Mouse (Mus musculus) spleen, embryonic (tissue): Measurements from ENCODE around the gene Ndufv3.

ENCODE experiments used
- CTCF ChIA-PET: fragments of 350-600 bp; sonication (Branson Sonifier 250); formaldehyde crosslinking; loops from one replicate; lab custom pipeline; 2022; lab: Charles Lee

Ndufv3 gene

GRCm38 (mm10) chr17:31519946-31520838 is at the start of gene Ndufv3, which contains the start of gene Wdr4:
TSS of gene Ndufv3 (plus strand) at chr17:31520115.
TSS of gene Wdr4 (minus strand) at chr17:31519980.
- CTCF ChIA-PET, result interaction anchor here (0.6 kb wide), 1 partner anchor 11 kb away, joined by 11 read pairs; no protein-coding TSS in a partner anchor

DNA sequence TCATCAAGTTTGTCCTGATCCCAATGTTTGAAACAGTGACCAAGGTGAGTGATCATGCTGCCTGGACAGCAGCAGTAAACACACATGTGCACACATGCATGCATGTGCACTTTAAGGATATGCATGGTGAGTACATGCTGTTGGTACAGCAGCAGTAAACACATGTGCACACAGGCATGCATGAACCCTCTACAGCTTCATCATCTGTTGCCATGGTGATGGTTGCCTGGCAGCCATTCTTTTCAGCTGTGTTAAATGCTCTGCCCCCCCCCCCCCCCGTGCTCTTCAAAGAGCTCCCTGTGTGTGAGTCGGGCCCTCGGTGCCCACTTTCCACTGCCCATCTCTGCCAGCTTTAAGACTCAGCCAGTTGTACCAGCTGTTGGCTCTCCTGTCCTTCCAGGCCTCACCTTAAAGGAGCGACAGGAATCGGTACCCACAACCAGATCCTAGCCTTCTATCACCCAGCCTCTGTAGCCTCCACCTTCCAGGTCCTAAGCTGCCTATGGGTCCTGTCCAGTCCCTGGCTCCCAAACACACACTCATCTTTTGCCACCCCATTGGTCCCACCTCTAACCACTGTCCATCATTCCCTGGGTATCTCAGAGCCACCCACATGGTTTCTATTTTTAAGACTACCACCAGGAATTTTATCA is 49.0 kb upstream of the Ndufv3 start:
- CTCF ChIA-PET, result no interaction called here

DNA sequence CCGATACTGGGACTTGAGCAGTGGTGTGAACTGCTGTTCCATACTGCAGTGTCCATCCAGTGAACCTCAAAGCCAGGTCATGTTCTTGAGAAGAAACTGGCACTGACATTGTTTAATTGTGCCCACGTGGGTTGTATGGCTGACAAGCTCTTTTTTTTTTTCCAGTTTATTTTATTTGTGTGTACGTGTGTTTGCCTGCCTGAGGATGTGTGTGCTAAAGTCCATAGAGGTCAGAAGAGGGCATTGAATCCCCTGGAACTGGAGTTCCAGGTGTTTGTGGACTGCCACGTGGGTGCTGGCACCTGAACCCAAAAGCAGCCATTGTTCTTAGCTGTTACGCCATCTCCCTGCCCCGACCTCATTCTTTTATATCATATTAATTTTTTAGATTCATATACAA is 45.5 kb upstream of the Ndufv3 start:
- CTCF ChIA-PET, result no interaction called here

DNA sequence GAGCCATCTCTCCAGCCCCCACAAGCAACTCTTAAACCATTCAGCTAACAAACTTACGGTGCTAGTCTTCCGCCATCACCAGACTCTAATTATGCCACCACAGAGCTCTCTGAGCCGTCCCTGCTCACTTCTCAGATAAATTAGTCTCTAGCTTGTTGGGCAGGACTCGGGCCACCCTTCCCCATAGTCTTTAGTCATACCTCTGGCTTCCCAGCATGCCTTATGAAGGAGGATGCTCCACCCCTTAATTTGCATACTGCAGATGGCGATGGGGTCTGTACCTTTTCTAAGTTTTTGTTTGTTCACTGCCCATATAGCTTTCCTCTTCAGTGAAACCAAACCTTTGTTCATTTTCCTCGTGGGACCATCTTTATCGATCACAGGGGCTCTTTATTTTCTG is 41.3 kb upstream of the Ndufv3 start:
- CTCF ChIA-PET, result no interaction called here

- CTCF ChIA-PET, result no interaction called here
Measured at GRCm38 (mm10) chr17:31479108-31479844, 40.6 kb upstream of the Ndufv3 start.

DNA sequence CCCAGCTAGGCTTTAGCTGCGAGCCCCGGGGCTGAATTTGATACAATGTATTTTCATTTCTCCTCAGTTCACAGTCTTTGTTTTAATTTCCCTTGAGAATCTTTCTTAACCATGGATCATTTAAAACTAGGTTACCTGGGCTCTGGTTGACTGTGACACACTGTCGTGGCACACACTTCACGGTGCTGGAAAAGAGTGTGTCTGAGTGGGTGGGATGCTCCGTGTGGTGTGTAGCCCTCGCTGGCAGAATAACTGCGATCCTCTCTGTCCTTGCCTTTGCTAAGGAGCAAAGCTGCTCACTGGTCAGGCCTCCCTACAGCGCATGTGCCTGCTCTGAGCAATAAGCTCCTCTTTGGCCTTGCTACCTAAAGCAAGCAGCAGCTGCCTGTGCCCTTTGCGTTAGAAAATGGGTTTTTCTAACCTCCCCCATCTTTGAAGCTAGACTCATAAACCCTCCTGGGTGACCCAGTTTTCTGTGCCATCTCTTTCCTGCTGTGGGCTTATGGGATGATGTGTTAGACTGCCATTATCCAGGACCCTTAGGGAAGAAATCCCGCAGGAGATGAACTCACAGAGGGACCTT is 33.2 kb upstream of the Ndufv3 start:
- CTCF ChIA-PET, result no interaction called here

DNA sequence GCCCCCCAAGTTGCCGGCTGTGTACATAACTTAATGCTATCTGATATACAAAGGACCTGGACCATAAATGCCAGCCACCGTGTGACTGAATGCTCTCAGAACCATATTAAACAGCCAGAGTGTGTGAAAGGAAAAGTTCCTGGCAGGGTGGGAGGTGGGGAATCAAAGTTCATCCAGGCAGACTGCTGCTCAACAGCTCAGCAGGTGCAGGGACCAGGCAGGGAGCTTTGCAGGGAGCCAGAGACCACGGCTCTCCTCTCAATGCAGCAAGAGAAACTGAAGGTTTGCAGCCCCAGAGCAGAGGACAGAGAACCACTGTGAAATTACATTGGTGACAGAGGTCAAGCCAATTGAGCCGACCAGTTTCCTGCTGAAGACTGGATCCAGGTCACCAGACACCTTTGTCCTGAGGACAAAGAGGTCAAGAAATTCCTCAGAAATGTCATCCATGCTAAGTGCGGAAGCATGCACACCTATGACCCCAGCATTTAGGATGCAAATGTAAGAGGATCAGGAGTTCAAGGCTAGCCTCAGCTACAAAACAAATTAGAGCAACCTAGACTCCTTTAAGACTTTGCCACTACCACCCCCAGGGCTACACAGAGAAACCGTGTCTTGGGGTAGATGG is 32.4 kb upstream of the Ndufv3 start:
- CTCF ChIA-PET, result no interaction called here

DNA sequence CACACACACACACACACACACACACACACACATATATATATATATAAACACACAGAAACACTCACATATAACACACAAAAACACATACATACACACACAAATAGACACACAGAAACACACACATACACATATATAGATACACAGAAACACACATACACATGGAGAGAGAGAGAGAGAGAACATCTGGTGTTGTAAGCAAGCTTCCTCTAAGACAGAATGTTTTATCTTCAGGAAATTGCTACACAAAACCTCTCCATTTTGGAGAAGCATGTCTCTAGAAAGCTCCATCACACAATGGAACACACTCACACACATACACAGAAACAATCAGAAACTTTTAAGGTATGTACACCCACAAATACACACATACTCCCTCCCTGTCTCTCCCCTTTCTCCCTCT is 28.6 kb upstream of the Ndufv3 start:
- CTCF ChIA-PET, result interaction anchor here (1.6 kb wide), 1 partner anchor 44 kb away, joined by 4 read pairs; no protein-coding TSS in a partner anchor

DNA sequence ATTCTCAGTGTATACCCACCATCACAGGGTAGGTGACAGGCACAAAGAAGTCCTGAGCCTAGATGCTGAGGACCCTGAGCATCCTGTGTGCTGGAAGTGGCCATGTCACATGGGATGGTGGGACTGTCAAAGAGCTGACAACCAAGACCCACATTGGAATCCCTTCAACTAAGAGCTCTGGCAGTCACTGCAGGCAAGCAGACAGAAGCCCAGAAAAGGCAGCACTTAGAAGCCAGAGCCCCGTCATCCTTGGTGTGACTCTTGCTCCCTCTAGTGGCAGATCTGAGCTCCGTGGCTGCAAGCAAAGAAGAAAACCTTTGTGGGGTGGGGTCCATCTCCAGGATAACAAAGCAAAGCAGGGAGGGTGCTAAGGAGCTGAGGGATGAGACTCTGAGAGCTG is 27.5 kb upstream of the Ndufv3 start:
- CTCF ChIA-PET, result interaction anchor here (0.5 to 1.6 kb wide), 3 partner anchors 45 to 148 kb away, joined by 4 to 7 read pairs (median 6); no protein-coding TSS in a partner anchor

- CTCF ChIA-PET, result no interaction called here
Measured at GRCm38 (mm10) chr17:31494989-31495388, 24.9 kb upstream of the Ndufv3 start.

- CTCF ChIA-PET, result no interaction called here
Measured at GRCm38 (mm10) chr17:31497726-31498125, 22.2 kb upstream of the Ndufv3 start.

DNA sequence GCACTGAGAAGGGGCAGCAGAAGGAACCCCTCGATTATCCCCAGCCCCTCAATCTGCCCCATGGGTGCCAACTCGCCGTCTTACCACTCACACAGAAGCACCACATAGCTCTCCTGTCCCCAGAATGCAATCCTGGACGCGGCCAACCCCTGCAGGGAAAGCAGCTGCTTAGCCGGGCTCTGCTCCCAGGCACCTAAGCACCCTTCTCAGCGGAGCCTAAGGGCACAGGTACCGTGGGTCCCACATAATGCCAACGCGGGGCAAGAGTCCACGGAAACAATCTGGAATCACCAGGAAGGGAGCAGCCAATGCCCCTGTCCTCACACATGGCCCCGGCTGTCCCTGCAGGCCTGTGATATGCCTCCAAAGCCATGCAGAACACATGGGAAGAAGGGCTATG is 20.2 kb upstream of the Ndufv3 start:
- CTCF ChIA-PET, result no interaction called here

DNA sequence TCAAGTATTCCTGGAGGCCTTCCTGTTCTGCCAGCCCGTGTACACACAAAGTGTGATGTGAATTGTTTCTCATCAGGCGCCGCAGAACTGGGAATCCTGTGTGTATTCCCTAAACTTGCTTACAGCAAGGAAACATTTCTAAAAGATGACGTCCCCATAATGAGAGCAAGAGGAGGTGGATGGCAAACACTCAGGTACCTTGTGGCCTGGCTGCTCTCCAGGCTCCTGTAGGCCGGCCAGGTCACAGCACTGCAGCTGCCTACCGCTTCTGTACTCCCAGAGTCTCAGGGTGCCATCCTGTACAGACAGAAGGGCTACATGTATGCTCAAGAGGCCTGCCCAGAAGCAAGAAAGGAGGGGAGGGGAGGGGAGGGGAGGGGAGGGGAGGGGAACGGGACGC is 19.5 kb upstream of the Ndufv3 start:
- CTCF ChIA-PET, result no interaction called here

DNA sequence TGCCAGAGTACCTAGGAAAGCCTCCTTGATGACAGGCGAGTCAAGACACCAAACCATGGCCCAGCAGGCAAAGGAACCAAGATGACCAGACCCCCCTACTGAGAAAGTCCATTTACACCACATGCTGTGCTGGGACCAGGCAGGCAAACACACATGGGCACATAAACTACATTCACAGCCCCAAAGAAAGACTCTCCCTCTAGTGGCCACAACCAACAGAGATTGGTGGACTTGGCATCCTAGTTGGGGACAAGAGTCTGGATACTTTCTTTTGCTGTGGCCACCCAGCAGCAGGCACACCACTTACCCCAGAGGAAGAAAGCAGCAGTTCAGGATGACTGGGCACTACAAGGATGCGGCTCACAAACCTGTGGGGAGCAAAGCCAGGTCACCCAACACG is 19.0 kb upstream of the Ndufv3 start:
- CTCF ChIA-PET, result no interaction called here

DNA sequence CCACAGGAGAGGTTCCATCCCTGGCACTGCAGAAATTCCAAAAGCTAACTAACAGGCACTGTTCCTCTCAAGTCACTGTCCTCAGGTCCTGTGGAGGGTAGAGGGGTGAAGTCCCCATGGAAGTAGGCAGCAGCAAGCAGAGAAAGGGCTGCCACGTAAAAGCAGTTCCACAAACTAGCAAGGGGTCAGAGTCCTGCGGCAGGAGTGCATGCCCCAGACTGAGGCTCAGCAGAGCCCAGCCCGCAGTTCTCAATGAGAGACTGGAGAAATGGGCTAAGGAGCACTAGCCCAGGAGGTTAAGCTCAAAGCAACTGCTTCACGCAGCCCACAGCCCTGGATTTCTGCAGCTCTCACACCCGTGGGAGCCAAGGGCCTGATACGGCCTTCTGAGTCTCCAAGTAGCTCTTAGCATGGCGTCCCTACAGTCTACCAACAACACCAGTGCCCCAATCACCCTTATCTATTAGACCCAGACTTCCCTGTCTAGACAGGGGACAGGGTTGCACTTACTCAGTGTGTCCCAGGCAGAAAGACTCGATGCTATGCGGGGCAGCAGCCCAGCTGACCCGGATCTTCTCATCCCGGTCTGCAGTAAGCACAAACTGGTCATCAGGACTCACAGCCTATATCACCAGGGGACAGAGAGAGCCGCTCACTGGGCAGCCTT is 17.5 kb upstream of the Ndufv3 start:
- CTCF ChIA-PET, result no interaction called here

GRCm38 (mm10) chr17:31503337-31503736 is 16.6 kb upstream of the Ndufv3 start:
- CTCF ChIA-PET, result no interaction called here

DNA sequence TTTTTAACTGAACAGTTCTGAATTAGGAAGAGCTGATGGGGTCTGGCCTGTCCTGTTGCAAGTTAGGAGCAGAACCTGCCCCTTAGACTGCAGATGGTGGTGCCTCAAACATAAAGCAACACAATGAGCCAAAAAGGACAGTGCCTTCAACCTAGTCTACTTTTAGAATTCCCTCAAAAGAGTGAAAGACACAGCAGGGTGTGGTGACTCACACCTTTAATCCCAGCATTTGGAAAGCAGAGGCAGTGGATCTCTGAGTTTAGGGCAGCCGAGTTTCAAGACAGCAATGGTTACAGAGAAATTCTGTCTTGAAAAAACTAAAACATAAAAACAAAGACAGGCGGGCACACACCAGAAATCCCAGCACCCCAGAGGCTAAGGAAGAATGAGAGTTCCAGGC is 16.0 kb upstream of the Ndufv3 start:
- CTCF ChIA-PET, result no interaction called here

GRCm38 (mm10) chr17:31505013-31505412 is 14.9 kb upstream of the Ndufv3 start:
- CTCF ChIA-PET, result no interaction called here

DNA sequence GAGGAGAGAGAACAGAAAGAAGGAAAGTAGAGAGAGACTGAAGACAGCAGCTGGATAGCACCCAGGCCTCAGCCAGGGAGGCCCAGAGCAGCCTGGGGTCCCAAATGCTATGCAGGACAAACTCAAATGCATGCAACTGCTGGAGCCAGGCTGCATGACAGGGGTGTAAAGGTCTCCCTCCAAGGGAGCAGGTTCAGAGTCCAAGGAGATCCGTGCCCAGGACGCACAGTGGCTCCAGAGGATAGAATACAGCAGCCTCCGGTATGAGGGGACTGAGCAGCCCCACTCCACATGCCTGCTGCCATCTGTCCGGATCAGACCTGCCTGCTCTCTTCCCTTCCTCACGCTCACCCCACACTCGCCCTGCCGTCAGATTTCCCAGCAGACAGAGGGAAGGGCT is 13.6 kb upstream of the Ndufv3 start:
- CTCF ChIA-PET, result no interaction called here

- CTCF ChIA-PET, result no interaction called here
Measured at GRCm38 (mm10) chr17:31510944-31511343, 9.0 kb upstream of the Ndufv3 start.
